Mouse (Mus musculus): ENCODE data around the gene Cenpe.

DNA sequence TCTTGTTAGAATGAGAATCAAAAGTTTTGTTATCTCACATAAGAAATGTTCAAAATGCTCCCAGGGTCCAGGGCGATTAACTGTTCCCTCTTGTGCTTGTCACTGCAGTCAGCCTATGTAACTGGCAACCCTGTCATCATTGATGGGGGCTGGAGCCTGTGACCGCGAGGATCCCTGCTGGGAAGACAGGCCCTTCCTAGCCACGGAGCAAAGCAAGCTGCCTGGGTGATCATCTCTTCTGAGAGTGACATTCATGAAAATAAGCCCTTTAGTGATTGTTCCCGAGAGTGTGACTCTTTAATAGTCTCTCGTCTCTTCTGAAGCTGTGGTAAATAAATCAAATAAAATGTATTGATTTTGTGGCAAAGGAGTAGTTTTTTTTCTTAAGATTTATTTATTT, 91.7 kb downstream of the Cenpe start:
- TF ChIP-seq CTCF (IDR thresholded peaks at IDR 0.05; ENCODE audit: control insufficient read depth, insufficient read depth, low read length) (no peak), POLR2A (IDR thresholded peaks at IDR 0.05; ENCODE audit: borderline replicate concordance, control insufficient read depth, low read depth, low read length) (no peak)
